Mouse (Mus musculus) mouse trophoblast stem cell (cell line): ENCODE results near the gene Gucy2c.

ENCODE experiments used
- in situ Hi-C, 2 experiments: fragments of 300-500 bp; cut with MseI, MboI; formaldehyde crosslinking; loops; 2 replicates in 1 of 2; 3 replicates in 1 of 2; pipeline ENCODE4 v1.15.1; 2025

Gucy2c gene

DNA sequence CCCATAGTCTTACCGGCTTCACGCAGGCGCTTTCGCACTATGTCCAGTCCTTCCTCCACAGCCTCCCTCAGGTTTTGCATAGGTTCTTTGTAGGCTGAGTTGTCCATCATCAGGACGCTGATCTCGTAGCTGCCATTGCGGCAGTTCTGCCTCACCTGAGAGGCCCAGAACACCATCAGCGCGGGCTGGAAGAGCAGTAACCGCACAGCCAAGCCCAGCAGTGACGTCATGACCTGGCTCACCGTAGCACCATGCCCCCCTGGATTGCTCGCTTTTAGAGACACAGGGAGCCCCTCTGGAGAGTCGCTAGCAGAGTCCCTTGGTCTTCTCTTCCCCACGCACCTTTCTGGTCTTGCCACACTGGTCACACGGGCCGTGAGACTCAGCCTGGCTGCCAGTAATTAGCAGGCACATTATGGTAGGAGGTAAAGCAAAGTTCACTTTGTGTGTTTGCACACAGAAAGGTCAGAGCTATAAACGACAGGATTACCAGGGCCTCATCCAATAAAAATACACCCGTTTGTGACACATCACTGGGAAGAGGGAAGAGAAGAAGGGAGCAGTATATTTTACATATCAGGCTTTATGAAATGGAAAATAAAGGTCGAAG is at the start of gene Gucy2c:
Gene Gucy2c, minus strand, starts transcription at position 389 of the 610 bp plus-strand sequence.
- in situ Hi-C loops, result no loop called here

- in situ Hi-C loops, result no loop called here
Measured at GRCm38 (mm10) chr6:136828681-136829080, 47.1 kb upstream of the Gucy2c start.

- in situ Hi-C loops, result no loop called here
Measured at GRCm38 (mm10) chr6:136827881-136828561, 46.5 kb upstream of the Gucy2c start, which contains the start of gene Wbp11. Wbp11 (minus strand) TSS chr6:136828233.

DNA sequence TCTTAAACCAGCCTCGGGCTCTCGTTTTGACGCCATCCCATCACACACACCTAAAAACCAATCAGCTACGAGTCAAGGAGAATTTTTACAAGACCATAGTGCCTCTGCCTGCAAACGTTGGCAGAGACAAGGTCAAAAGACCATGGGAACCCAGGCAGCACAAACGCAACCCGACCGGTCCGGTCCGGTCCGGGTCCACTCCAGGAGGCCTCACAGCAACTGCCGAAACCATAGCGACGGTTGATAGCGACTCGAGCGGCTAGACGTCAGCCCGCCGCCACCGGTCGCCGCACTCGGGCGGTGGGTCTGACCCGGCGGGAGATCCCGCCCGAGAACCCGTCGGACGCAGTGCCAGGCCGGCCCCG is 45.9 kb upstream of the Gucy2c start, which contains the start of gene BC049715:
Gene BC049715, plus strand, starts transcription at position 111 of the 365 bp plus-strand sequence.
- in situ Hi-C loops, result no loop called here

GRCm38 (mm10) chr6:136827116-136827515 is 45.6 kb upstream of the Gucy2c start:
- in situ Hi-C loops, result no loop called here

DNA sequence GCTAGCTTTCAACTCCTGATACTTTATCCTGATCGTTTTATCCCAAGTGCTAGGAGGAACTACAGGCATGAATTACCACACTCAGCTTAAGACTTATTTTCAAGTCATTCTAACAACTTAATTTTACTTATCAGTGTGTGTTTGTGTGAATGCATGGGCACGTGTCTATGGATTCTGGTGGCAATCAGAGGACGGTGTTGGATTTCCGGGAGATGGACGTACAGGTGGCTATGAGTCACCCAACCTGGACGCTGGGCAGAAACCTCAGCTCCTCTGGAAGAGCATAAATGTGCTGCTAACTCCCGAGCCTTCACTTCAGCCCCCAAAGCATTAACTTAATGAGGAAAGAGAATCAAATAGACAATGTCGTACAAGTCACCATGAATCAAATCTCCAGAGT is 43.4 kb upstream of the Gucy2c start:
- in situ Hi-C loops, result no loop called here

GRCm38 (mm10) chr6:136821086-136821485 is 39.5 kb upstream of the Gucy2c start:
- in situ Hi-C loops, result no loop called here

DNA sequence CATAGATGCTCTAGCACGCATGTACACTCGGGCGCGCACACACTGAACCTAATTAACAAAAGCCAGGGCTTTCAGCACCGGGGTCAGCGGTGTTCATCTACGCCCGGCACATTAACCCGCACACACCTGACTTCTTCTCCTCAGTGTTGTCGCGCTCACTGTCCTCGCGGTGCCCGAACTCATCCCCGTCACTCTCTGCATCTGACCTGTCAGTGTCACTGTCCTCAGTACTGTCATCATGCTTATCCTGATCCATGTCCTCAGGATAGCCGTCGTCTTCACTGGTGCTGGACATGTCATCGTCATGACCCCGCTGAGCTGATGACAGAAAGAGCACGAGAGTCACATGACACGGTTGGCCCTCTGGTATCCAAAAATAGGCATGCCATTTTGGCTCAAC is 38.8 kb upstream of the Gucy2c start:
- in situ Hi-C loops, result no loop called here

DNA sequence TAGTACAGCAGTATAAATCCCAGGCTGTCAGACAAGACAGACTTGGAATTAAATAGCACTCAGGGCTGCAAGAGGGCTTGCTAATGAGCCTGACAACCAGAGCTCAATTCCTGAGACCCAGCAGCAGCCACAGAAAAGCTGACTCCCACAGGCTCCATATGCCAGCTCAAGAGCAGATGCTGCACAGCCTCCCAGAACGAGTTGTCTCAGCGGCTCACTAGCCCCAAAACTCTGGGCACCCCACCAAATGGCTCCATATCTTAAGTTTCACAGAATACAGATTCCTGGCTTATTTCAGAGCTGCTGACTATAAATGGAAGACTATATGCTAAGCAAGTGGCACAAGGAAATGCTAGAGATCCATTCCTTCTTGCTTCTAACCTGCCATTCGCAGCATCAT is 36.0 kb upstream of the Gucy2c start:
- in situ Hi-C loops, result no loop called here

DNA sequence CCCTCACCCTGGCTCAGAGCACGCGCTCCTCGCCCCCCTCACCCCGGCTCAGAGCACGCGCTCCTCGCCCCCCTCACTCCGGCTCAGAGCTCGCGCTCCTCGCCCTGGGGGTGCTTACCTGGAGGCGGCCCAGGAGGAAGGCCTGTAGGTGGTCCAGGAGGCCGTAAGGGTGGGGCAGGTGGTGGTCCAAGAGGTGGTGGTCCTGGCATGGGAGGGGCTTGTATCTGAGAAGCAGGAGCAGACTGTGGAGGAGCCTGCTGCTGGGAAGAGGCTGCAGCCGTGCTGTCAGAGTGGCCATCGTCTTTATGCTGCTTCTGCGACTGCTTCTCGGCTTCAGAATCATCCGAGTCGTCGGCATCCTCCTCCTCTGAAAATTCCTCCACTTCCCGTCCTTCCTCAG is 35.3 kb upstream of the Gucy2c start:
- in situ Hi-C loops, result no loop called here

GRCm38 (mm10) chr6:136815381-136815780 is 33.8 kb upstream of the Gucy2c start:
- in situ Hi-C loops, result no loop called here

DNA sequence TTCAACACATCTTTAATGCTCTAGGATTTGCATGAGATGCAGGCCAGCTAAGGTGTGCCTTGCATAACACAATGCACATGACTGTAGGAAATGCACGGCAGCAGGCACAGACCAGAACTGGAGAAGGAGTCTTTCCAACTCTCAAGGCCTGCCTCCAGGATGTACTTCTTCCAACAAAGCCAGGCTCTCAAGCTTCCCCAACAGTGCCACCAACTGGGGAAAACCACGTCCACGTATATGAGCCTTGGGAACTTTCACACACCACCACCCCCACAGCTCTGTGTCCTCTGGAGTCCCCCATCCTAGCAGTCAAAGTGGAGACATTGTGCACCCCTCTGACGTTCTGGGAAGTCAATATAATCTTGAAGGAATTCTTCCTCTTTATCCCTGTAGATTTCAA is 31.6 kb upstream of the Gucy2c start:
- in situ Hi-C loops, result no loop called here

- in situ Hi-C loops, result no loop called here
Measured at GRCm38 (mm10) chr6:136811196-136811595, 29.6 kb upstream of the Gucy2c start.

DNA sequence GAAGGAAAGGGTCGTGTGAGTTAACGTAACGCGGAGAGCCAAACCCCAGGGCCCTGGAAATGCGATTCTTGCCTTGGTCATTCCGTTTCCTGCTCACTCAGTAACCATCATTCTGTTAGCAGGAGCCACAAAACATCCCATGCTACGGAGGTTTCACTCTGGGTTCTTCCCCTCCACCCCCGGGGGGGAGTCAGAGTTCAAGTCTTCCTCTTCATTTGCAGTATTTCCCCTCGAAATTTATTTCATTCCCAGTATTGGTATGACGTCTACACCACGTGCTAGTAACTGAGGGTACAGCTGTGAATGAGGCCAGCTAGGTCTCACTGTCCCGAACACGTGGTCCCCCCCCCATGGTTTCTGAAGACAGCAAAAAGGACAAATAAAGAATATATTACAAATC is 28.1 kb upstream of the Gucy2c start:
- in situ Hi-C loops, result no loop called here

GRCm38 (mm10) chr6:136809077-136809476 is 27.5 kb upstream of the Gucy2c start:
- in situ Hi-C loops, result no loop called here

- in situ Hi-C loops, result no loop called here
Measured at GRCm38 (mm10) chr6:136808631-136809046, 27.1 kb upstream of the Gucy2c start.

DNA sequence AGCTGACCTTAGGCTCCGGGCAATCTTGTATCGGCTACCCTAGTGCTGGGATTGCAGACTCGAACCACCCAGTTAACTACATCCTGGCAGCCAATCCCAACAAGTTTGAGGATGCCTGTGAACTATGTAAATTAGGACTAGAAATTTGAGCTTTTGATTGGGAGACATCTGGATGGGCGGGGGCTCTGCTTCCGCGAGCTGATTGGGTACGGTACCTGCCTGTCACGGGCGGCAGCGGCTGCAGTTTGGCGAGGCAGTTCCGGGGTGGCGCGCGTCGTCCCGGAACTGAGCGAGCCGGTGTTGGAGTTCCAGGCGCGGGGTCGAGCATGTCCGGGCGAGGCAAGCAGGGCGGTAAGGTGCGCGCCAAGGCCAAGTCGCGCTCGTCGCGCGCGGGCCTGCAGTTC is 26.5 kb upstream of the Gucy2c start, which contains the start of gene H2afj:
Gene H2afj, plus strand, starts transcription at position 231 of the 404 bp plus-strand sequence.
- in situ Hi-C loops, result no loop called here

GRCm38 (mm10) chr6:136807395-136808013 is 25.9 kb upstream of the Gucy2c start:
- in situ Hi-C loops, result no loop called here

DNA sequence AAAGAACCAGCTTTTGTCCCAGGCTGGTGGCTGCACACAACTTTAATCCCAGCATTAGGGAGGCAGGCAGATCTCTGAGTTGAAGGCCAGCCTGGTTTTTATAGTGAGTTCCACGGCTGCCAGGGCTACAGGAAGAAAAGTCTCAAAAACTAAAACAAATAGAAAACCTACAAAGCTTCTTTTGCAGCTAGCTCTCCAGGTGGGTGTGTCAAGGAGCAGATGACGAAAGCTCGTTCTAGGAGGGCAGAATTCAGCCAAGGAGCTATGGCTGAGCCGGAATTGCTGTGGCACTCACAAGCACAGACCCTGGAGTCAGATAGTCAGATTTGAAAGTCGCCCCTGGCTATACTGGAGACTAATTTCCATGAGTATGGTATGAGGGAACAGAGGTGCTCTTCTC is 25.3 kb upstream of the Gucy2c start:
- in situ Hi-C loops, result no loop called here

DNA sequence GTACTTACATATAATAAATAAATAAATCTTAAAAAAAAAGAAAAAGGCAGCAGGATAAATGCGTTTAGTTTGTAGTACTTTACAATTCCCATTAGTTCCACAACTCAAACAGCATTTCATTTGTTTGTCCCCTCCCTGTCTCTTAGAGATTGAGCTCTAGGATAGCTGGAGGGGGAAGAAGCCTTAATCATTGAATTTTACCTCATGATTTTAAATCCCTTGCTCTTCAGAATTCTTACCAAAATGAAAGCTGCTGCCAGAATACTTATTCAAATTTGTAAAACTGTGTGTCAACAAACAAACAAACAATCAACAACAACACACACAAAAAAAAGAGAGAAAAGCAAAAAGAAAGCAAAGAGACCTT is 23.8 kb upstream of the Gucy2c start:
- in situ Hi-C loops, result no loop called here

GRCm38 (mm10) chr6:136804705-136805408 is 23.3 kb upstream of the Gucy2c start:
- in situ Hi-C loops, result no loop called here
